Mouse (Mus musculus): ENCODE measurements around the gene Medag. TPM values are rescaled to one million over a fixed set of nuclear protein-coding genes. Genes with fewer than 3 reads are reported as not detected.
A peak's percentile ranks its signal among the peaks of the same experiment; 100 is the strongest.

The Medag gene
- total RNA-seq, 1 experiment from 2014 or later, result 3.9 TPM

GRCm38 (mm10) chr5:149382601-149383000 lies 28.9 kb upstream of the Medag start:
- DNase-seq, result no peak

GRCm38 (mm10) chr5:149385228-149385961 lies 26.2 kb upstream of the Medag start:
- DNase-seq, result no peak

GRCm38 (mm10) chr5:149386294-149386850 lies 25.2 kb upstream of the Medag start:
- no peak for DNase-seq

GRCm38 (mm10) chr5:149388947-149389346 lies 22.6 kb upstream of the Medag start:
- DNase-seq, result no peak

- DNase-seq, result peak; percentile 58
These were observed 21.9 kb upstream of the Medag start for GRCm38 (mm10) chr5:149389548-149390211.

- no peak for DNase-seq
These were observed 19.8 kb upstream of the Medag start for GRCm38 (mm10) chr5:149391574-149392375.

GRCm38 (mm10) chr5:149392420-149392988 lies 19.0 kb upstream of the Medag start:
- no peak for DNase-seq

GRCm38 (mm10) chr5:149401446-149401975 lies 10.0 kb upstream of the Medag start:
- no peak for DNase-seq

GRCm38 (mm10) chr5:149402029-149402428 lies 9.5 kb upstream of the Medag start:
- no peak for DNase-seq

GRCm38 (mm10) chr5:149403386-149403785 lies 8.2 kb upstream of the Medag start:
- peak; percentile 38 for DNase-seq

- no peak for DNase-seq
These were observed 6.8 kb upstream of the Medag start for GRCm38 (mm10) chr5:149404710-149405109.

- no peak for DNase-seq
These were observed 4.7 kb upstream of the Medag start for GRCm38 (mm10) chr5:149406791-149407276.

- no peak for DNase-seq
These were observed 2.0 kb upstream of the Medag start for GRCm38 (mm10) chr5:149409502-149409901.

- DNase-seq, result no peak
These were observed 636 bp downstream of the Medag start for GRCm38 (mm10) chr5:149412194-149412575.

- no peak for DNase-seq
These were observed 1.1 kb downstream of the Medag start for GRCm38 (mm10) chr5:149412671-149413070.

- no peak for DNase-seq
These were observed 3.0 kb downstream of the Medag start for GRCm38 (mm10) chr5:149414369-149415167.

GRCm38 (mm10) chr5:149417381-149417780 lies 5.8 kb downstream of the Medag start:
- DNase-seq, result no peak

- DNase-seq, result no peak
These were observed 15.0 kb downstream of the Medag start for GRCm38 (mm10) chr5:149426525-149426924.

- DNase-seq, result no peak
These were observed 15.9 kb downstream of the Medag start for GRCm38 (mm10) chr5:149427277-149428060.

- peak; percentile 12 for DNase-seq
These were observed 16.8 kb downstream of the Medag start for GRCm38 (mm10) chr5:149428347-149428746.

All from adrenal gland, postnatal 14 days (tissue).